Mouse (Mus musculus) neural tube, embryonic 14.5 days (tissue): ENCODE data around the gene 1700067K01Rik. TPM values are rescaled to one million over a fixed set of nuclear protein-coding genes. Genes with fewer than 3 reads are reported as not detected.

Experiments used
- ATAC-seq: fragments of 200-750 bp; cut with Nextera tagmentation; 2 replicates; pipeline ENCODE4 v1.8.0; 2017; ENCODE audit warnings: low read depth, mild to moderate bottlenecking, moderate TSS enrichment, moderate library complexity
- H3K27ac ChIP-seq: fragments of 300-500 bp; sonication (generic); 2 replicates; pipeline ENCODE4 v1.5.1; 2014; ENCODE audit warnings: low read depth, mild to moderate bottlenecking, control low read depth, low read length, moderate library complexity, mixed read lengths
- H3K27me3 ChIP-seq: fragments of 300-500 bp; sonication (generic); 2 replicates; pipeline ENCODE4 v1.6.1; 2014; ENCODE audit warnings: low read length; ENCODE audit not compliant: control insufficient read depth, insufficient read depth
- H3K36me3 ChIP-seq: fragments of 300-500 bp; sonication (generic); 2 replicates; pipeline ENCODE4 v1.6.1; 2014; ENCODE audit warnings: low read length, mixed read lengths; ENCODE audit not compliant: control insufficient read depth, insufficient read depth
- H3K4me1 ChIP-seq: fragments of 300-500 bp; sonication (generic); 2 replicates; pipeline ENCODE4 v1.6.1; 2014; ENCODE audit warnings: low read length; ENCODE audit not compliant: control insufficient read depth, insufficient read depth
- H3K4me2 ChIP-seq: fragments of 300-500 bp; sonication (generic); 2 replicates; pipeline ENCODE4 v1.6.1; 2014; ENCODE audit warnings: mild to moderate bottlenecking, low read depth, low read length, control low read depth
- H3K4me3 ChIP-seq: fragments of 300-500 bp; sonication (generic); 2 replicates; pipeline ENCODE4 v1.5.1; 2014; ENCODE audit warnings: low read depth, low read length, control low read depth, mixed read lengths
- H3K9ac ChIP-seq: fragments of 300-500 bp; sonication (generic); replicated peaks from 2 replicates; pipeline ENCODE4 v1.6.1; 2014; ENCODE audit warnings: low read depth, mild to moderate bottlenecking, control low read depth, low read length, mixed read lengths
- H3K9me3 ChIP-seq: fragments of 300-500 bp; sonication (generic); 2 replicates; pipeline ENCODE4 v1.6.1; 2016; ENCODE audit warnings: low read length; ENCODE audit not compliant: control insufficient read depth
- WGBS: fragments of 180-500 bp; shearing (Covaris S2); extraction: QIAGEN DNeasy Blood & Tissue Kit; methylation state at CpG from one replicate; pipeline ENCODE4 v1.1.7; 2014; 5-methylcytosine and 5-hydroxymethylcytosine counted together
- polyA plus RNA-seq: library from polyadenylated mRNA; unstranded; fragments of >200 nt; fragmentation: Nextera tagmentation; extraction: Ambion mirVana; gene quantifications from 2 replicates; pipeline ENCODE4 v1.2.1, GENCODE M21; 2014

The 1700067K01Rik gene
- polyA plus RNA-seq, result 0.86 and 0.95 TPM in 2 replicates

DNA sequence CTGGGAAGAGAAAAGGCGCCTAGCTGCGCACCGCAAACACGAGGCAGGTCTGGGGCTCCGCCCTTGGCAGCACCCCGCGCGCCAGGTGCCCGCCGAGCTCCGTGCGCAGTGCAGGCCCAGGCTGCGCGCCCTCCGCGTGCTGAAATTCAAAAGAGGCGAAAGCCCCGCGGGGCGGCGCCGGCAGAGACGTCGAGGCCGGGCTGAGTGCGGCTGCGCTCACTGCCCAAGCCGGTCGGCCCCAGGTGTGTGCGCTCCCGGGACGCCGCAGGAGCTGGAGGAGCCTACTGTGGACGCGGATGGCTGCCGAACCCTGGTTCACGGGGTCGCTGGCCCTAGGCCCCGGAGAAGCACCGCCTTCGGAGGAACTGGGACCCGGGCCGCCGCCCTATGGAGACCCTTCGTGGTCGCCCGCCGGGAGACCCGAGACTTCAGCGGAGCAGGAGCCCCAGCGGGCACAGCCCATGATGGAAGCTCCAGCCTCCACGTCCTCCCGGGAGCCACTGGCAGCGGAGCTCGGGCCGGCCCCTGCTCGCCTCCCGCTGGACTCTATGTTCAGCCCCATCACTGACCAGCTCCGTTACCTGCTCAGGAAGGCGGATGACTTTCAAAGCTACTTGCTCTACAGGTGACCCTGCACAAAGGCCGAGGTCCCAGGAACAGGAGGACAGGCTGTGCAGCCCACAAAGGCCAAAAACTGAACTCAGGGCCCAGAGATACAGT lies at the start of gene 1700067K01Rik:
TSS of gene 1700067K01Rik (plus strand) at position 222 of the 720 bp plus-strand sequence.
- ATAC-seq, result no peak
- 16% methylated on average over 61 of the region's 61 CpGs for WGBS
- H3K4me3 ChIP-seq, result no peak within 1 kb of the TSS

DNA sequence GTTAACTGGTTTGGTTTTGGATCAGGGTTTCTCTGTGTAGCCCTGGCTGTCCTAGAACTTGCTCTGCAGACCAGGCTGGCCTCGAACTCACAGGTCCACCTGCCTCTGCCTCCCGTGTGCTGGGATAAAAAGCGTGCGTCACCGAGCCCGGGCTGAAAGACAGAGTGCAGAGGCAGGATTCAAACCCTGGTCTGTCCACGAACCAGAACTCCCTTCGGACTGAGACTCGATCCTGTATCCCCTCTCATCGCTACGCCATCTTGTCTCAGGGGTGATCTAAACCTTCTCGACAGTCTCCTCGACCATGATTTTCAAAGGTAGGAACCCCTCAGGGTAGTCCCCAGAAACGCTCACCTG lies 46.6 kb upstream of the 1700067K01Rik start:
- no peak for ATAC-seq
- Histone ChIP-seq H3K4me1 (peaks cover 8% of the 10 kb centered on the region; the same call in 1 of the 2 replicates), H3K9ac (peak overlapping the region; percentile 3), H3K4me2 (peak overlapping the region; percentile 46), H3K27ac (peak overlapping the region; percentile 28; the same call in 1 of the 2 replicates), H3K27me3 (no peaks in the 10 kb centered on the region), H3K36me3 (no peaks in the 10 kb centered on the region), H3K9me3 (no peaks in the 10 kb centered on the region), H3K4me3 (peak overlapping the region; percentile 49)
- 1% methylated on average over 14 of the region's 14 CpGs for WGBS

More for the DNA sequence above, at the start of gene 1700067K01Rik:
- Histone ChIP-seq H3K27me3 (0 out of 2 replicates have a peak, but pooled peaks cover 6% of the 10 kb centered on the region), H3K36me3 (peaks cover 5% of the 10 kb centered on the region; the same call in 1 of the 2 replicates), H3K27ac (no peak within 1 kb of the TSS), H3K4me1 (peaks cover 18% of the 10 kb centered on the region), H3K9ac (peak within 1 kb of the TSS; percentile 39; the same call in 1 of the 2 replicates), H3K9me3 (no peaks in the 10 kb centered on the region), H3K4me2 (no peak within 1 kb of the TSS; the same call in 1 of the 2 replicates)

DNA sequence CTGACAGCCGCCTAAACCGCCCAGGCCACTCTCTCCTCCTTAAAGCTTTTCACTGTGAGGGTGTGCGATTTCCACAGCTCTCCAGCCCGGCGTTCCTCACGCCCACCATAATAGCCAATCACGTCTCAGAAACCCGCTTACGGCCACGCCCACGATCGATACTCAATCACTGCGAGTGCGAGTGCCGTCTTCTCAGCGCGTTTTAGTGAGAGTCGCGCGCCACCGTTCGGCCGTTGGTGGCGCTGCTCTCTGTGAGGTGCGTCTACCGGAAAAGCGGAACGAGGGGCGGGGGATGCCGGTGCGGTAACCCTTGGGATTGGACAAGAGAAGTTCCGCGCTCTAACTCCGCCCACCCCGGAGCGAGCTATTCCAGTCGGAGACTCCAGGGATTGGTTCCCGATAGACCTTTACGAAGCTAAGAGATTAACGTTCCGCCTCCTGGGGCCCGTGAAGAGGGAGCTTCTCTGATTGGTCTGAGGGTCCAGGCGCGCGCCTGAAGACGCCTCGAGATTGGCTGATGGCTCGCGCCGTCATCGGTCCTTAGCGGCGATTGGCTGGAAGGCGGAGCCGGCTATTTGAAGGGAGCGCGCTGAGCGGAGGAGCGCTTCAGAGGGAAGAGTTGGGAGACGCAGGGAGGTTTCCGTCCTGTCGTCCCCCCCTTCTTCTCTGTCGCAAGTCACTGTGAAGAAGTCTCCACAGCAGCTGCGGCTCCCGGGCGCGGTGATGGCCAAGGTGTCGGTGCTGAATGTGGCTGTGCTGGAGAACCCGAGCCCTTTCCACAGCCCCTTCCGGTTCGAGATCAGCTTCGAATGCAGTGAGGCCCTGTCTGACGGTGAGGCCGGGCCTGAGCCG lies 46.0 kb upstream of the 1700067K01Rik start, which contains the start of the genes Gm10644 and Asf1b:
TSS of gene Gm10644 (minus strand) at position 100 of the 852 bp plus-strand sequence.
TSS of gene Asf1b (plus strand) at position 402 of the 852 bp plus-strand sequence.
- no peaks in the 10 kb centered on the region for H3K36me3 ChIP-seq
- ATAC-seq, result peak; percentile 99
- WGBS, result under 1% methylated on average over 75 of the region's 75 CpGs
- H3K4me2 ChIP-seq, result peak within 1 kb of the TSS; percentile 84
- H3K9me3 ChIP-seq, result no peaks in the 10 kb centered on the region
- peak within 1 kb of the TSS; percentile 49 for H3K4me3 ChIP-seq
- peak within 1 kb of the TSS; percentile 28; the same call in 1 of the 2 replicates for H3K27ac ChIP-seq
- peak within 1 kb of the TSS; percentile 11 for H3K9ac ChIP-seq
- H3K4me1 ChIP-seq, result peaks cover 8% of the 10 kb centered on the region; the same call in 1 of the 2 replicates
- no peaks in the 10 kb centered on the region for H3K27me3 ChIP-seq

DNA sequence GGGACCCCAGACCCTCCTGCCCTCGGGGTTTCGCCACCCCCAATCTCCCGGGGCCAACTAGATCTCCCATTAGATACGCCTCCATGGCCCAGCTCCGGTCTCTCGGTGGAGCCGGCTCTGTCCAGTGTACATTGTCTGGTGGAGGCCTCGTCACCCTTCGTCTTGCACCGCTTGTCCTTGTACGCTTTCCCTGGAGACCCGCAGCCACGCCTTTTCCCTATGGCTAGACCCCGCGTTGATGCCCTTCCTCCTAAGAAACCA lies 45.4 kb upstream of the 1700067K01Rik start:
- Histone ChIP-seq H3K9me3 (no peaks in the 10 kb centered on the region), H3K4me3 (peak overlapping the region; percentile 49), H3K4me2 (peak overlapping the region; percentile 84), H3K27me3 (no peaks in the 10 kb centered on the region), H3K36me3 (no peaks in the 10 kb centered on the region), H3K9ac (0 out of 2 replicates have a peak overlapping the region, but pooled peaks have one; percentile 11), H3K4me1 (peaks cover 8% of the 10 kb centered on the region; the same call in 1 of the 2 replicates), H3K27ac (no peak overlapping the region)
- no peak for ATAC-seq
- 3% methylated on average over 15 of the region's 15 CpGs for WGBS

GRCm38 (mm10) chr8:83956789-83957188 lies 44.5 kb upstream of the 1700067K01Rik start:
- WGBS, result 19% methylated on average over 1 of the region's 1 CpGs
- no peaks in the 10 kb centered on the region for H3K36me3 ChIP-seq
- H3K4me3 ChIP-seq, result no peak overlapping the region
- H3K4me2 ChIP-seq, result no peak overlapping the region
- ATAC-seq, result no peak
- no peak overlapping the region for H3K27ac ChIP-seq
- H3K27me3 ChIP-seq, result no peaks in the 10 kb centered on the region
- no peaks in the 10 kb centered on the region for H3K9me3 ChIP-seq
- no peak overlapping the region for H3K9ac ChIP-seq
- peaks cover 8% of the 10 kb centered on the region; the same call in 1 of the 2 replicates for H3K4me1 ChIP-seq

DNA sequence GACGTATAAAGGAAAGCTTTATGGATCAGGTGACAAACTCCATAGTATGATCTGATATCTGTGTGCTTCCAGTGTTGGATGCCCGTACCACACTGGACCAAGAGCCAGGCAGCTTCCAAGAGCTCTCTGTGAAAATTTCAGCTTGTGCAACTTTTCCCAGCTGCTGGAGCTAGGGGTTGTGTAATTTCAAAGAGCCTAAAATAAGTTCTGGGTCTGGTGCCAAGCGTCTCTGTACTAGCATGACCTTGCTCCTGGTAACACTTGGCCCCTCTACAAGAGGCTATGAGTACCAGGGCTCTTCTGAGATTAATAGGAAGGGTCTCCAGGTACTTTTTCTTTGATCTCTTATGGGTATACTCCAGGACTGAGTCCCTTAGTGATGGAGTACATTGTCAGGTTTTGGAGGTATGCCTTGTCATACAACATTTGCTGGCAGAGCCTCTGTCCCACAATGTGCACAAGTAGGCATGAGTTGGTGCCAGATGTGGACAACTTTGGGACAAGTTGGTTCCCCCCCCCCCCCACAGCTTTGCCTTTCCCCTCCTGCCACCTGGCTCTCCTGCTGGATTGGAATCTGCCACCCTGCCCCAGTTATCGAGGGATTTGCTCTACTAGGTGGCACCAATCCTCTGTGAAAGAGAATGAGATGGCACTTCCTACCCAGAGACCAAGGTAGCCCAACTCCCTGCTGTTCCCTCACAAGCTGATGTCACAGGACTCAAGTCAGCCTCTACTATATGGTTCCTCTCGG lies 37.1 kb upstream of the 1700067K01Rik start:
- H3K27me3 ChIP-seq, result no peaks in the 10 kb centered on the region
- H3K4me1 ChIP-seq, result no peaks in the 10 kb centered on the region
- no peak overlapping the region for H3K4me2 ChIP-seq
- no peak overlapping the region for H3K9ac ChIP-seq
- WGBS, result 90% methylated on average over 5 of the region's 5 CpGs
- no peaks in the 10 kb centered on the region for H3K9me3 ChIP-seq
- H3K36me3 ChIP-seq, result no peaks in the 10 kb centered on the region
- no peak overlapping the region for H3K27ac ChIP-seq
- no peak overlapping the region for H3K4me3 ChIP-seq
- ATAC-seq, result no peak

DNA sequence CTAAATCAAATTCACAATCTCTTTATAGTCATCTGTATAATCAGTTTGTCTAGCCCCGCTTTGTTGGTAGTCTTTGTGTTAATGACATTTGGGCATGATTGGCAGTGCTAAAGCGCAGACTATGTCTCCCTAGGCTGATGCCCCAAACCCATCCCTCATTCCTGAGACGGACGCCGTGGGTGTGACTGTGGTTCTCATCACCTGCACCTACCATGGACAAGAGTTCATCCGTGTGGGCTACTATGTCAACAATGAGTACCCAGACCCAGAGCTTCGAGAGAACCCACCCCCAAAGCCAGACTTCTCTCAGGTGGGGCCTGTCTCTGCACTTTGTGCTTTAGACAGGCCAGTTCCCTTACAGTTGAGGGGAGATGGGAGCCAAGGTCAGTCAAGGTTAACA lies 33.6 kb upstream of the 1700067K01Rik start:
- H3K36me3 ChIP-seq, result no peaks in the 10 kb centered on the region

GRCm38 (mm10) chr8:83971121-83971520 lies 30.2 kb upstream of the 1700067K01Rik start:
- WGBS, result 84% methylated on average over 4 of the region's 4 CpGs
- no peak overlapping the region for H3K4me2 ChIP-seq
- no peak for ATAC-seq

More for the DNA sequence above, 33.6 kb upstream of the 1700067K01Rik start:
- no peak overlapping the region for H3K4me2 ChIP-seq
- H3K4me3 ChIP-seq, result no peak overlapping the region
- no peaks in the 10 kb centered on the region for H3K27me3 ChIP-seq
- no peak overlapping the region for H3K27ac ChIP-seq
- 94% methylated on average over 7 of the region's 7 CpGs for WGBS
- no peak for ATAC-seq
- H3K4me1 ChIP-seq, result peaks cover 6% of the 10 kb centered on the region; the same call in 1 of the 2 replicates
- H3K9me3 ChIP-seq, result no peaks in the 10 kb centered on the region
- H3K9ac ChIP-seq, result no peak overlapping the region

More at GRCm38 (mm10) chr8:83971121-83971520, 30.2 kb upstream of the 1700067K01Rik start:
- no peak overlapping the region for H3K27ac ChIP-seq
- no peaks in the 10 kb centered on the region for H3K27me3 ChIP-seq
- no peaks in the 10 kb centered on the region for H3K9me3 ChIP-seq
- H3K9ac ChIP-seq, result no peak overlapping the region
- peaks cover 17% of the 10 kb centered on the region for H3K4me1 ChIP-seq
- no peaks in the 10 kb centered on the region for H3K36me3 ChIP-seq
- H3K4me3 ChIP-seq, result no peak overlapping the region
